Mouse (Mus musculus) gastrocnemius, adult 2 months (tissue): Measurements from ENCODE around the gene Ankrd10. TPM values are rescaled to one million over a fixed set of nuclear protein-coding genes. Genes with fewer than 3 reads are reported as not detected.

Experiments
- DNase-seq: peaks from one replicate; pipeline ENCODE4 v3.0.0; 2022
- H3K27ac ChIP-seq: fragments of 200-600 bp; 2 replicates; pipeline ENCODE4 v1.8.1; 2022; ENCODE audit warnings: mild to moderate bottlenecking
- H3K4me3 ChIP-seq: fragments of 200-600 bp; 2 replicates; pipeline ENCODE4 v1.8.1; 2022; ENCODE audit warnings: mild to moderate bottlenecking, moderate library complexity
- CTCF ChIP-seq: fragments of 200-600 bp; IDR thresholded peaks from 2 replicates; pipeline ENCODE4 v1.8.1; 2022; ENCODE audit warnings: antibody characterized with exemption, mild to moderate bottlenecking, moderate library complexity
- intact Hi-C: fragments of 180-260 bp; cut with DNase I; formaldehyde crosslinking; loops from one replicate; pipeline ENCODE4 v1.15.1; 2025
- total RNA-seq, 2 experiments: library from RNA; stranded (reverse); gene quantifications; 2 replicates each; pipeline ENCODE4 v1.2.3; 2021

The Ankrd10 gene
- total RNA-seq, 2 experiments from 2014 or later: 15.3 to 16.0 TPM

DNA sequence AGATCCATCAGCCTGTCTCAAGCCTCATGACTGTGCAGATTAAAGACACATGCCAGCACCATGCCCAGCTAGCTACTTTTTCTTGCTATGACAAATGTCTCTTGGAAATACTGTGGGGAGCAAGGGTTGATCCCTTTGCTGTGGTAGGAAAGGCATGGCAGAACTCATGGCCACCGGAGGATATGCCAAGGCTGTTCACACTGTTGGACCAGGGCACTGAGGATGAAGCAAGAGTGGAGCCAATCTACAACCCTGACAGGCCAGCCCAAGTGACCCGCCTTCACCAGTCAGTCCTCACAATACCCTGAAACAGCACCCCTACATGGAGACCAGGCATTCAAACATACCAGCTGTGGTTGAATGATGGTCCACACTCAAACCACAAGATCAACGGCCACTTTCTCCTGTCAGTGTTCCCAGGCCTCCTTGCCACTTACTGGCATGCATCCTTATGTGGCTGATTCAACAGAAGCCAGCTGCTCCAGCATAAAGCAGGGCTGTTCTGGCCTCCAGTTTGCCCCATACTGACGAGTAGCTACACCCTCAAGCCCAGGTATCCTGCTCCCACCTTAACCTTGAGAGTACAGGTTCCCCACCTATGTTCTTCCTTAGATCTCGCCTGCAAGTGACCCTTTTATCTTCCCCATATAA lies 35.1 kb downstream of the Ankrd10 start:
- no peak overlapping the region for H3K27ac ChIP-seq
- no peak for DNase-seq
- TF ChIP-seq CTCF: no peak
- intact Hi-C loops: loop anchor here (5.0 kb wide), 3 partner anchors 43 to 93 kb away; partner anchors contain the start of gene Ing1
- no peak overlapping the region for H3K4me3 ChIP-seq

DNA sequence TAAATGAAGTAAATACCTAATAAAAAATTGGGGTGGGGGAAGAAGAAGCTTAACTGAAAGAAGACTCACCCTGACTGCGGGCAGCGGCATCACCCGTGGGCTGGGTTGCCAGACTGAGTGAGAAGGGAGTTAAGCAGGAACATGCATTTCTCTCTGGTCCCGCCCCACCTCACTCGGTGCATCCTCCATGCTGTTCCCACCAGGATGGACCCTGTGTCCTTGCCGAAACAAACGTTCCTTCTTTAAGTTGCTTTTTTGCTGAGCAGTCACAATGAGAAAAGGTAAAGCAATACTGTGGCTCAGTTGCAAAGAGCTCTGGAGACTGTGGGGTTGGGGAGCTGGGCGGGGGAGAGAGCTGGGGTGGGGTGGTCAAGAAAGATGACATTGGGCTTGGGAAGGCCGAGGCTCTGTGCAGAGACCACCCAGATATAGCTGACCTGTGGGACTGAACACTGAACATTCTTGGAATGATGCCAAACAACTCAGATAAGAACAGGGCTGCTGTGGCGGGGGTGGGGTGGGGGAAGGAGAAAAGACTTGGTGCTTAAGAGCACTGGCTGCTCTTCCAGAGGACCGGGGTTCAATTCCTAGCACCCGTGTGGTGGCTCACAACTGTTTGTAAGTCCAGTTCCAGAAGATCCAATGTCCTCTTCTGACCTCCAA lies 42.2 kb downstream of the Ankrd10 start:
- DNase-seq: no peak
- TF ChIP-seq CTCF: no peak
- Histone ChIP-seq H3K27ac (no peak overlapping the region), H3K4me3 (no peak overlapping the region)
- intact Hi-C loops: no loop called here

DNA sequence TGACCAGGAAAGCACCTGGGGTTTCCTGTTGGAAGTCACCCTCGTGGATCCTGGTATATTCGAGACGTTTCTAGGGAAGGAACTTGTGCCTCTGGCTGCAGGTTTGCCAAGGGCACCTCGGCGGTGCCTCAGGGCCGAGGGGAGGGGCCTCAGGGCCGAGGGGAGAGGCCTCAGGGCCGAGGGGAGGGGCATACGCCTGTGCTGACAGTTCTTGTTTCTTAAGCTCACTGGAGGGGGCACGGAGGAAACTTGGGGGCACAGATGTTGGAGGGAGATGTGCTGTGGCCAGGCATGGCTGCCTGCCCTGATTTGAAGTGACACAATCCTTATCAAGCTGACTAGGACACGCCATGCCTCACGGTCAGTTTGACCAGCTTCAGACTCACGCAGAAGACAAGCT lies 43.3 kb downstream of the Ankrd10 start:
- Histone ChIP-seq H3K4me3 (no peak overlapping the region), H3K27ac (no peak overlapping the region)
- no peak for DNase-seq
- TF ChIP-seq CTCF: no peak
- intact Hi-C loops: no loop called here

DNA sequence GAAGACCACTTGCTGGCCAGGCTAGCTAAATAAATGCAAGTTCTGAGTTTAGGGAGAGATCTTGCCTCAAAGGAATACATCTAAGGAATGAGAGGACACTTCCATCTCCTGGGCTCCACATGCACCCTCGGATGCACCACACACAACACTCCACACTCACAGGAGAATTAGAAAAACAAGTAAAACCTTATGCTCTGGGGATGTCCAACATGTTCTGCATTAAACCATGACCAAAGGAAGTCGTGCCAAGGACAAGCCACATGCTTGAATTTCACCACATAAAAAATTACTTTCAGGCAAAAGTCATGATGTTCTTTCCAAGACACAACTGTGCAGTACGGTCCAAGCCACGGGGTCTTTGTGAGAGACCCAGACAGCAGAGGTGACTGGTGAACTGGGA lies 43.7 kb downstream of the Ankrd10 start:
- Histone ChIP-seq H3K27ac (no peak overlapping the region), H3K4me3 (no peak overlapping the region)
- no peak for DNase-seq
- TF ChIP-seq CTCF: no peak
- intact Hi-C loops: no loop called here

DNA sequence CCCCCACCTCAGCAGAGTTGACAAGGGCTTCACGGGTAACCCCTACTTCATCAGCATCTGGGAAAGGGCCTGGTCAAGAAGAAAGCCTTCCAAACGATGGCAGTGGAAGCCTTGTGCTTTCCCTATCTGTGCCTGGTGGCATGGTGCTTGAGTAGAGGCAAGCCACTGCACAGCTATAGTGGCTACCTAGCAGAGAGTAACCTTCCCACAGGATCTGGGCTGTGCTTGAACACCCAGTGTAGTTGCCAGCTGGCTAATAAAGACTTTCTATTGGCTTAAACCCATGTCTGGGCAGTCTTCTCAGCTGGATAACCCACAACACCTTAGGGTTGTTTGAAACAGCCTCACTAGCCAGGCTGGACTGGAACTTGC lies 49.2 kb downstream of the Ankrd10 start:
- no peak overlapping the region for H3K27ac ChIP-seq
- intact Hi-C loops: no loop called here
- no peak for TF ChIP-seq CTCF
- no peak for DNase-seq
- no peak overlapping the region for H3K4me3 ChIP-seq

DNA sequence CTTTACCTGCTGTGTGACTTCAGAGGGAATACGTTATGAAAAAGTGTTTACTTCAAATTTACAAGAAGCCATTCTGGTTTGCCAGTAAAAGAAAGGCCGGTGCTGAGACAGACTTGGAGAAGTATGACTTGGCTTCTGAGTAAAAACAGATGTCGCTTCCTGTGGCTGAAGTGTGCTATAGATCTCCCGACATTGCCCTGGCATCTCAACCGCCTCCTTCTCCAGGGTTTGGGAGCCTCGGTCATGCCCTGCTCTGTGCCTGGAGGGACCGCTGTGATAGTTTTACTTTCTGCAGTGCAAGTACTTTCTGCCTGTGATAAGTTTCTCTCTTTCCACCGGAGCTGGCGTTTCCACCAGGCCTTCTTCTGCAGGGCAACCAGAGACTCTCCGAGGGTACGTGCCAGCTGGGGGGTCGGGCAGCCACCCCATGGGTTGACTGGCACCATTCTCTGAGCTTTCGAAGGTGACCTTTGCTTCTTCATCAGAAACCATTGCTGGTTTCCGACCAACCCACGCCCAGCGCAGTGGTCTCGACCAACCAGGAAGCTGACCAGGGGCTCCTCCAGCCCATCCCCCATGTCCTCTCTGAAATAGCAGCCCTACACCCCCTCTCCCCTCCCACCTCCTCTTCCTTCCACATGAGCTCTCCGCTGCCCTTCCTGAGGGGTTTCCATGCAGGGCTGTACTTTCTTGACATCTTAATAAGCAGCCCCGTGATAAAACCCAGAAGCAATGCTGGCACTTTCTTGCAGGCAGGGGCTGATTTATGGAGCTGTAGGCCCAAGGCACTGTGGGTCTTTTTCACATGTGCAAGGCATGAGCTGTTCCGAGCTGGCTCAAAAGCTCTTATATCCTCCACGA lies 49.8 kb downstream of the Ankrd10 start:
- H3K4me3 ChIP-seq: no peak overlapping the region
- DNase-seq: no peak
- intact Hi-C loops: no loop called here
- no peak overlapping the region for H3K27ac ChIP-seq
- TF ChIP-seq CTCF: no peak

DNA sequence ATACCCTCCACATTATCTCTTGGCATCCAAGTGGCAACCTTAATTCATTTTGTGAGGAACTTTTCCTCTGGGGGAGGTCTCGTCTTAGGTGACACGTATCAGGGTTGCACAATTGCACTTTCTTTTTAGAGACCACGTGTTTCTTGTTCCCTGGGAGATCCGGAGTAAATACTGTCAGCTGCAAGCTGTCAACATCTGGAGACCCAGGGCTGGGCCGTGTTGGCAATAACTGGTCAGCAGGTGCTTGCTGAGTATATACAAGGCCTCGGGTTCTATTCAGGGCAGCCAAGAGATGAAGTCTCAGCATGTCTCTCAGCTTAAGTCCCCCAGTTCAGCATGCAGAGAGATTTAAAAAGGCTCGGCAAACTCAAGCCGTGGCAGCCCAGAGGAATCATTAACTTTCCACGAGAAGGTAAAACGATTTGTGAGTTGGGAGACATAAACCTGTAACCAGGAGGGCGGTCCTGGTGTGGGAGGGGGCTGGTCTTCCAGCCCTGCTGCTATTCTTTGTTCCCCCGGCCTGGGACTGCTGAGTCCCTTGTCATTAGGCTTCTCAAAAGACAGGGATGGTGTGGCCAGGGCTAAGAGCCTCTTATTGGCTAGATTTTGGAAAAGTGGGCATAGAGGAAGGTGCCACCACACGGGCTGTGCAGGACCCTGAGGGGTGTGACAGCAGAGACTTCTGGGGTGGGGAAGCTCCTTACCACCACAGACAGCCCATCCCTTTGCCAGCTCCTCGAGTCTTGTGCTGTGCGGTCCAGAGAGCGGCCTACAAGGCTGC lies 59.8 kb downstream of the Ankrd10 start:
- Histone ChIP-seq H3K27ac (peak overlapping the region; percentile 31), H3K4me3 (no peak overlapping the region)
- intact Hi-C loops: no loop called here
- no peak for TF ChIP-seq CTCF
- peak; percentile 31 for DNase-seq

DNA sequence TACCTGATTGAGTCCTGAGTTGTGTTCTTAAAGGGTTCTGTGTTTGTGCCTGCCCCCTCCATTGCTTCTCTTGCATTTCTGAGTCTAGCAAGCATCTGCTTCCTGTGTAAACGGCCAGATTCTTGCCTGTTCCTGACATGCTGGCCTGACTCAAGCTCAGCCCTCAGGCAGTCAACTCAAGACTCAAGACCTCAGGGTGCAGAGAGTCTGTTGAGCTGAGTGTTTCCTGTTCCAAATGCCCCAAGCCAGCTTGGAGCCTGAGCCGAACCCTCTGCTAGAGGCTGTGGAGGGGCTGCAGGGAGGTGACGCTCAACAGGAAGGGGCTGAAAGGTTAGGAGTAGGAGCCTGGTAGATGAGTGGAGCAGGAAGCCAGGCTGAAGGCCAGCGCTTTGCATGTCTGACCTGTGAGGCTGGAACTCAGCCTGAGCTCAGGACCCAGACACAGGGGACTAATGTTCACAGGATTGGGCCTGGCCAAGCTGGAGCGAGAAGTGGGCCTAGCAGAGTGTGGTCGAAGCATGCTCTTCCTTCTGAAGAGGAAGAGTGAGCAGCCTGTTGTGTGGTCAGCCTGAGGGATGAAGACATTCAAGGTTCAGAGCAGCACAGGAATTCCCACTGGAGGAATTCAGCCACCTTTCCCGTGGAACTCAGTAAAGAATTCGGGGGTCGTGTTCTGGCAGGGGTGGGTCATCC lies 60.5 kb downstream of the Ankrd10 start:
- intact Hi-C loops: no loop called here
- no peak for DNase-seq
- Histone ChIP-seq H3K4me3 (no peak overlapping the region), H3K27ac (peak overlapping the region; percentile 31)
- no peak for TF ChIP-seq CTCF

DNA sequence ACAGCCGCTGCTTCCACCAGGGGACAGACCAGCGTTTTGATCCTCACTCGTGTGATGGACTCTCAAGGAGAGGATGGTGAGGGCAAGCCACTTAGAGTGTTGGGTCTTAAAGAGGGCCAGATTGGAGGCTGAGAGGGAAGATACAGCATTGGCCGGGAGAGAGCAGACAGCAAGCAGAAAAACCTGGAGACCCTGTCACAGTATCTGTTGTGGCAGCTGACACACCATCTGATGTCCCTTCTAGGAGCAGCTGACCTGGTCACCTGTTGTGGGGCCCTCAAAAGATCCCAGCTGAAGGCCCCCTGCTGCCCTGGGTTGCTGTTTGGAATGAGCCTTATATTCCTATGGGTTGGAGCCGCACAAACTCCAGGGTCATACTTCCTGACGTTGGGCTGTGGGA lies 63.1 kb downstream of the Ankrd10 start:
- Histone ChIP-seq H3K27ac (no peak overlapping the region), H3K4me3 (no peak overlapping the region)
- intact Hi-C loops: no loop called here
- TF ChIP-seq CTCF: no peak
- DNase-seq: no peak

DNA sequence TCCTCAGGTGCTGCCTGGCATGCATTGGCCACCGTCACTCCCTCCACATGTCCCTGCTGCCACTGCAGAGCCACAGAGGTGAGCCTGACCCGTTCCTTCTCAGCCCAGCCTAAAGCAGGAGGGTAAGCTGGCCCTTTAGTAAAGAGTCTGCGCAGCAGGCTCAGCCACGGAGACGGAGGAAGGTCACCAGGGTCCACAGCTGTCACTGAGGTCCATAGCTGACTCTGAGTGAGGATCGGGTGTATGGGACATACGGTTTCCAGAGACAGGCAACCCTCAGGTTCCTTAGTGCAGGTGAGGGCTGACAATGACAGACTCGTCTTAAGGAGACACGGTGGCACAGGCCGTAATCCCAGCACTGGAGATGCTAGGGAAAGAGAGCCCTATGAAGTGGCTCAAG lies 63.6 kb downstream of the Ankrd10 start:
- no peak for TF ChIP-seq CTCF
- DNase-seq: no peak
- H3K27ac ChIP-seq: no peak overlapping the region
- no peak overlapping the region for H3K4me3 ChIP-seq
- intact Hi-C loops: no loop called here

DNA sequence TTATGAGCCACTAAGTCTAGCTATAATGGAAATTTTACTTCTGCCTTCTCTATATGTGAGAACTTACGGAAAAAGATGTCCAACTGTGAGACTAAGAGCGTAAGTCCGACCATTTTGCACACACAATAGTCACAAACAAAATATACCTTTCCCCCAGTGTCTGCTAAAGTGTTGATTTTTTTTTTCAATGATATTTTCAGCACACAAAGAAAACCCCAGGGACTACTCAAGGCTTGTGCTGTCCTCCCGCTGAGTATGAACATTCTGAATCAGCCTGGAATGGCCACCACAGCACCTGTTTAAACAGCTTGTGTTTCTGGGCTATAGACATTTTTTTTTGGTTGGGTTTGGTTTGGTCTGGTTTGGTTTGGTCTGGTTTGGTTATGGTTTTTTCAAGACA lies 64.8 kb downstream of the Ankrd10 start:
- intact Hi-C loops: no loop called here
- H3K4me3 ChIP-seq: no peak overlapping the region
- no peak for TF ChIP-seq CTCF
- no peak for DNase-seq
- H3K27ac ChIP-seq: no peak overlapping the region
